In genomic region chr10:81286586-81286985, GRCm38 (mm10) we compare ENCODE assay signal across 8 mouse cellular contexts. TPM values are rescaled to one million over a fixed set of nuclear protein-coding genes. Genes with fewer than 3 reads are reported as not detected.
A peak's percentile ranks its signal among the peaks of the same experiment; 100 is the strongest.
DNase-seq lines count a peak whose midpoint lies in the region; ATAC-seq and TF ChIP-seq lines count a peak whose summit lies in the region.

No protein-coding gene starts in this region.

- 54% methylated on average over 6 of the region's 6 CpGs for WGBS in midbrain, embryonic 13.5 days
- 50% methylated on average over 6 of the region's 6 CpGs for WGBS in midbrain, embryonic 16.5 days
- 31% methylated on average over 6 of the region's 6 CpGs for WGBS in liver, embryonic 14.5 days (ENCODE audit: insufficient replicate concordance)
- WGBS in stomach, embryonic 16.5 days: 24% methylated on average over 6 of the region's 6 CpGs
- WGBS in hindbrain, embryonic 16.5 days: 53% methylated on average over 6 of the region's 6 CpGs

- peaks cover 25% of the 10 kb centered on the region for H3K4me1 ChIP-seq in midbrain, embryonic 13.5 days (replicated peaks)
- H3K4me1 ChIP-seq in midbrain, embryonic 16.5 days (ENCODE audit: control insufficient read depth, insufficient read depth, low read length): peaks cover 7% of the 10 kb centered on the region; the same call in 1 of the 2 replicates
- peaks cover 7 to 13% of the 10 kb centered on the region in 2 experiments; a peak in 2 of 4 replicates for H3K4me1 ChIP-seq in liver, embryonic 14.5 days (replicated peaks; ENCODE audit: control insufficient read depth in 2 of 2, insufficient read depth in 2 of 2, low read length in 1 of 2)
- H3K4me1 ChIP-seq in stomach, embryonic 16.5 days (ENCODE audit: control insufficient read depth, insufficient read depth, low read length): peaks cover 35% of the 10 kb centered on the region
- peaks cover 5% of the 10 kb centered on the region; the same call in 1 of the 2 replicates for H3K4me1 ChIP-seq in hindbrain, embryonic 16.5 days (ENCODE audit: control insufficient read depth, insufficient read depth, low read depth, low read length)

- TF ChIP-seq EP300 in liver, embryonic 14.5 days (IDR thresholded peaks at IDR 0.05; ENCODE audit: low read depth): no peak

- no peak overlapping the region for H3K9ac ChIP-seq in midbrain, embryonic 13.5 days (replicated peaks)
- H3K9ac ChIP-seq in midbrain, embryonic 16.5 days (ENCODE audit: low read depth, low read length): no peak overlapping the region
- no peak overlapping the region for H3K9ac ChIP-seq in liver, embryonic 14.5 days (replicated peaks)
- H3K9ac ChIP-seq in stomach, embryonic 16.5 days (ENCODE audit: low read length): peak overlapping the region; percentile 67
- H3K9ac ChIP-seq in hindbrain, embryonic 16.5 days (ENCODE audit: low read depth, low read length): no peak overlapping the region

- no peak for TF ChIP-seq CTCF in liver, embryonic 14.5 days (IDR thresholded peaks at IDR 0.05; ENCODE audit: low read depth)

- peak; percentile 71 for DNase-seq in kidney, adult 18-20 months
- no peak for DNase-seq in liver, embryonic 14.5 days (ENCODE audit: low read depth in 3 of 3, low spot score in 3 of 3)
- DNase-seq in layer of hippocampus, postnatal 25 days (ENCODE audit: extremely low spot score in 1 of 2, low spot score in 1 of 2): no peak

- no peaks in the 10 kb centered on the region for H3K36me3 ChIP-seq in midbrain, embryonic 13.5 days
- H3K36me3 ChIP-seq in midbrain, embryonic 16.5 days (ENCODE audit: control insufficient read depth, insufficient read depth, low read length): no peaks in the 10 kb centered on the region
- no peaks in the 10 kb centered on the region for H3K36me3 ChIP-seq in liver, embryonic 14.5 days (replicated peaks; ENCODE audit: control insufficient read depth, insufficient read depth, low read depth)
- H3K36me3 ChIP-seq in stomach, embryonic 16.5 days (ENCODE audit: control insufficient read depth, insufficient read depth, low read length): no peaks in the 10 kb centered on the region
- no peaks in the 10 kb centered on the region for H3K36me3 ChIP-seq in hindbrain, embryonic 16.5 days (ENCODE audit: control insufficient read depth, insufficient read depth, low read length)

- peak overlapping the region; percentile 73; the same call in 1 of the 2 replicates for H3K4me2 ChIP-seq in midbrain, embryonic 13.5 days (replicated peaks)
- H3K4me2 ChIP-seq in midbrain, embryonic 16.5 days (ENCODE audit: low read length): no peak overlapping the region
- H3K4me2 ChIP-seq in liver, embryonic 14.5 days (ENCODE audit: low read depth): peak overlapping the region; percentile 64
- peak overlapping the region; percentile 62; the same call in 1 of the 2 replicates for H3K4me2 ChIP-seq in stomach, embryonic 16.5 days (ENCODE audit: low read depth, low read length)
- no peak overlapping the region for H3K4me2 ChIP-seq in hindbrain, embryonic 16.5 days (ENCODE audit: low read length)

- peaks cover 49% of the 10 kb centered on the region for H3K27me3 ChIP-seq in midbrain, embryonic 13.5 days
- H3K27me3 ChIP-seq in midbrain, embryonic 16.5 days (ENCODE audit: control insufficient read depth, insufficient read depth, low read depth, low read length): peaks cover 28% of the 10 kb centered on the region
- H3K27me3 ChIP-seq in liver, embryonic 14.5 days (ENCODE audit: control insufficient read depth, insufficient read depth, low read length): peaks cover 21% of the 10 kb centered on the region
- H3K27me3 ChIP-seq in stomach, embryonic 16.5 days (ENCODE audit: control insufficient read depth, insufficient read depth, low read length): peaks cover 14% of the 10 kb centered on the region
- peaks cover 18% of the 10 kb centered on the region for H3K27me3 ChIP-seq in hindbrain, embryonic 16.5 days (replicated peaks; ENCODE audit: control insufficient read depth, insufficient read depth, low read length)

- H3K4me3 ChIP-seq in midbrain, embryonic 13.5 days (replicated peaks): no peak overlapping the region
- no peak overlapping the region for H3K4me3 ChIP-seq in midbrain, embryonic 16.5 days (ENCODE audit: low read depth, low read length)
- no peak overlapping the region for H3K4me3 ChIP-seq in liver, embryonic 14.5 days (ENCODE audit: insufficient read depth in 1 of 2, low read depth in 2 of 2, low read length in 2 of 2)
- no peak overlapping the region for H3K4me3 ChIP-seq in stomach, embryonic 16.5 days (replicated peaks; ENCODE audit: low read length)
- H3K4me3 ChIP-seq in hindbrain, embryonic 16.5 days (ENCODE audit: low read length): no peak overlapping the region

- ATAC-seq in midbrain, embryonic 13.5 days: no peak
- no peak for ATAC-seq in midbrain, embryonic 16.5 days
- no peak for ATAC-seq in liver, embryonic 14.5 days (ENCODE audit: insufficient read depth)
- ATAC-seq in stomach, embryonic 16.5 days (ENCODE audit: insufficient read depth, low FRiP score): no peak
- no peak for ATAC-seq in hindbrain, embryonic 16.5 days
- ATAC-seq in inflammation-experienced regulatory T-cells, adult 6 months: no peak

- no peak overlapping the region for H3K27ac ChIP-seq in midbrain, embryonic 13.5 days
- H3K27ac ChIP-seq in midbrain, embryonic 16.5 days (ENCODE audit: low read length): no peak overlapping the region
- H3K27ac ChIP-seq in liver, embryonic 14.5 days: no peak overlapping the region
- peak overlapping the region; percentile 84 for H3K27ac ChIP-seq in stomach, embryonic 16.5 days (ENCODE audit: low read length)
- H3K27ac ChIP-seq in hindbrain, embryonic 16.5 days (ENCODE audit: low read depth, low read length): no peak overlapping the region

- no peaks in the 10 kb centered on the region for H3K9me3 ChIP-seq in midbrain, embryonic 13.5 days
- H3K9me3 ChIP-seq in midbrain, embryonic 16.5 days (replicated peaks; ENCODE audit: control insufficient read depth, low read length, poor library complexity, severe bottlenecking): no peaks in the 10 kb centered on the region
- no peaks in the 10 kb centered on the region for H3K9me3 ChIP-seq in liver, embryonic 14.5 days (ENCODE audit: control insufficient read depth, low read length)
- H3K9me3 ChIP-seq in stomach, embryonic 16.5 days (replicated peaks; ENCODE audit: control insufficient read depth, low read length): no peaks in the 10 kb centered on the region
- no peaks in the 10 kb centered on the region for H3K9me3 ChIP-seq in hindbrain, embryonic 16.5 days (ENCODE audit: control insufficient read depth, low read length)

RNA-seq across cellular contexts. Expression of gene Tjp3, which starts 4.8 kb away (rescaled TPM):
- 4.9 and 5.5 TPM in 2 replicates for polyA plus RNA-seq in midbrain, embryonic 13.5 days (2015; fragmentation: Nextera tagmentation; extraction: Ambion mirVana)
- polyA plus RNA-seq in midbrain, embryonic 16.5 days (2015; fragmentation: Nextera tagmentation; extraction: Ambion mirVana): 9.2 and 10.1 TPM in 2 replicates
- 0.38 and 0.40 TPM in 2 replicates for polyA plus RNA-seq in liver, embryonic 14.5 days (2012; rRNA removed)
- 0.20 and 0.37 TPM in 2 replicates for polyA plus RNA-seq in liver, embryonic 14.5 days (2014; fragmentation: Nextera tagmentation; extraction: Ambion mirVana)
- polyA plus RNA-seq in stomach, embryonic 16.5 days (2015; fragmentation: Nextera tagmentation; extraction: Ambion mirVana): 29.1 and 35.7 TPM in 2 replicates
- total RNA-seq in layer of hippocampus, postnatal 25 days (2021): 1 to 10 TPM in 1 of 2 experiments, under 1 TPM in 1; 0.86 to 1.2 TPM
- 5.3 and 6.4 TPM in 2 replicates for polyA plus RNA-seq in hindbrain, embryonic 16.5 days (2015; fragmentation: Nextera tagmentation; extraction: Ambion mirVana)
- 1 to 10 TPM; 1.7 to 3.2 (median 1.9) TPM for polyA plus RNA-seq in inflammation-experienced regulatory T-cells, adult 6 months (2017; shearing (Covaris generic))

RNA-seq across cellular contexts. Expression of gene Pip5k1c, which starts 6.2 kb away (rescaled TPM):
- polyA plus RNA-seq in midbrain, embryonic 13.5 days (2015; fragmentation: Nextera tagmentation; extraction: Ambion mirVana): 92.8 and 99.6 TPM in 2 replicates
- polyA plus RNA-seq in midbrain, embryonic 16.5 days (2015; fragmentation: Nextera tagmentation; extraction: Ambion mirVana): 135 and 147 TPM in 2 replicates
- 12.8 and 13.1 TPM in 2 replicates for polyA plus RNA-seq in liver, embryonic 14.5 days (2012; rRNA removed)
- polyA plus RNA-seq in liver, embryonic 14.5 days (2014; fragmentation: Nextera tagmentation; extraction: Ambion mirVana): 10.5 and 12.5 TPM in 2 replicates
- 40.8 and 41.8 TPM in 2 replicates for polyA plus RNA-seq in stomach, embryonic 16.5 days (2015; fragmentation: Nextera tagmentation; extraction: Ambion mirVana)
- 100 to 1,000 TPM; 306 to 318 TPM for total RNA-seq in layer of hippocampus, postnatal 25 days (2021)
- polyA plus RNA-seq in hindbrain, embryonic 16.5 days (2015; fragmentation: Nextera tagmentation; extraction: Ambion mirVana): 128 and 144 TPM in 2 replicates
- 10 to 100 TPM; 10.7 to 15.9 (median 14.4) TPM for polyA plus RNA-seq in inflammation-experienced regulatory T-cells, adult 6 months (2017; shearing (Covaris generic))

RNA-seq across cellular contexts. Expression of gene Apba3, which starts 19.8 kb away (rescaled TPM):
- 27.9 and 30.8 TPM in 2 replicates for polyA plus RNA-seq in midbrain, embryonic 13.5 days (2015; fragmentation: Nextera tagmentation; extraction: Ambion mirVana)
- 28.8 and 33.8 TPM in 2 replicates for polyA plus RNA-seq in midbrain, embryonic 16.5 days (2015; fragmentation: Nextera tagmentation; extraction: Ambion mirVana)
- 14.3 and 14.6 TPM in 2 replicates for polyA plus RNA-seq in liver, embryonic 14.5 days (2012; rRNA removed)
- polyA plus RNA-seq in liver, embryonic 14.5 days (2014; fragmentation: Nextera tagmentation; extraction: Ambion mirVana): 15.7 and 16.1 TPM in 2 replicates
- polyA plus RNA-seq in stomach, embryonic 16.5 days (2015; fragmentation: Nextera tagmentation; extraction: Ambion mirVana): 61.6 and 66.9 TPM in 2 replicates
- total RNA-seq in layer of hippocampus, postnatal 25 days (2021): 10 to 100 TPM; 35.4 to 39.5 TPM
- 39.2 and 41.8 TPM in 2 replicates for polyA plus RNA-seq in hindbrain, embryonic 16.5 days (2015; fragmentation: Nextera tagmentation; extraction: Ambion mirVana)
- 10 to 100 TPM in 2 of 3 experiments, 1 to 10 TPM in 1; 9.9 to 12.4 (median 12.3) TPM for polyA plus RNA-seq in inflammation-experienced regulatory T-cells, adult 6 months (2017; shearing (Covaris generic))

RNA-seq across cellular contexts. Expression of gene Mrpl54, which starts 19.9 kb away (rescaled TPM):
- polyA plus RNA-seq in midbrain, embryonic 13.5 days (2015; fragmentation: Nextera tagmentation; extraction: Ambion mirVana): 138 and 148 TPM in 2 replicates
- 128 and 130 TPM in 2 replicates for polyA plus RNA-seq in midbrain, embryonic 16.5 days (2015; fragmentation: Nextera tagmentation; extraction: Ambion mirVana)
- polyA plus RNA-seq in liver, embryonic 14.5 days (2012; rRNA removed): 42.8 and 49.9 TPM in 2 replicates
- 113 and 120 TPM in 2 replicates for polyA plus RNA-seq in liver, embryonic 14.5 days (2014; fragmentation: Nextera tagmentation; extraction: Ambion mirVana)
- 197 and 220 TPM in 2 replicates for polyA plus RNA-seq in stomach, embryonic 16.5 days (2015; fragmentation: Nextera tagmentation; extraction: Ambion mirVana)
- 10 to 100 TPM; 38.6 to 44.0 TPM for total RNA-seq in layer of hippocampus, postnatal 25 days (2021)
- 126 and 137 TPM in 2 replicates for polyA plus RNA-seq in hindbrain, embryonic 16.5 days (2015; fragmentation: Nextera tagmentation; extraction: Ambion mirVana)
- 100 to 1,000 TPM; 111 to 148 (median 127) TPM for polyA plus RNA-seq in inflammation-experienced regulatory T-cells, adult 6 months (2017; shearing (Covaris generic))

RNA-seq across cellular contexts. Expression of gene Matk, which starts 33.9 kb away (rescaled TPM):
- polyA plus RNA-seq in midbrain, embryonic 13.5 days (2015; fragmentation: Nextera tagmentation; extraction: Ambion mirVana): 7.2 and 8.8 TPM in 2 replicates
- polyA plus RNA-seq in midbrain, embryonic 16.5 days (2015; fragmentation: Nextera tagmentation; extraction: Ambion mirVana): 43.3 and 67.9 TPM in 2 replicates
- polyA plus RNA-seq in liver, embryonic 14.5 days (2012; rRNA removed): 0.74 and 1.1 TPM in 2 replicates
- polyA plus RNA-seq in liver, embryonic 14.5 days (2014; fragmentation: Nextera tagmentation; extraction: Ambion mirVana): 1.3 and 1.6 TPM in 2 replicates
- polyA plus RNA-seq in stomach, embryonic 16.5 days (2015; fragmentation: Nextera tagmentation; extraction: Ambion mirVana): 3.6 and 4.2 TPM in 2 replicates
- total RNA-seq in layer of hippocampus, postnatal 25 days (2021): 100 to 1,000 TPM; 222 to 244 TPM
- 60.4 and 72.8 TPM in 2 replicates for polyA plus RNA-seq in hindbrain, embryonic 16.5 days (2015; fragmentation: Nextera tagmentation; extraction: Ambion mirVana)
- 10 to 100 TPM; 30.1 to 68.1 (median 64.4) TPM for polyA plus RNA-seq in inflammation-experienced regulatory T-cells, adult 6 months (2017; shearing (Covaris generic))

Comparison
In these comparisons a context has a peak if more than half of its experiments do, and no peak if none do; other contexts are left out.
1. H3K4me2 ChIP-seq: peak in midbrain, embryonic 13.5 days (single experiment), liver, embryonic 14.5 days (single experiment) and stomach, embryonic 16.5 days (single experiment); none in midbrain, embryonic 16.5 days (single experiment) and hindbrain, embryonic 16.5 days (single experiment).